Mouse (Mus musculus) heart, embryonic 15.5 days (tissue): ENCODE measurements at regions not wholly inside any gene's neighbourhood (a gene's known extent, or its start where the extent isn't known, plus 50 kb on each side); places are given as distances from the start of the nearest gene placed in this dataset.

Experiments
- ATAC-seq: fragments of 200-750 bp; cut with Nextera tagmentation; replicated peaks from 2 replicates; pipeline ENCODE4 v1.8.0; 2017; ENCODE audit warnings: low read depth, moderate TSS enrichment; ENCODE audit not compliant: insufficient number of reproducible peaks, insufficient read depth, low FRiP score
- H3K27ac ChIP-seq: fragments of 300-500 bp; sonication (generic); 2 replicates; pipeline ENCODE4 v1.5.1; 2015; ENCODE audit warnings: mild to moderate bottlenecking, inconsistent platforms
- H3K27me3 ChIP-seq: fragments of 300-500 bp; sonication (generic); 2 replicates; pipeline ENCODE4 v1.6.1; 2015; ENCODE audit warnings: inconsistent platforms
- H3K36me3 ChIP-seq: fragments of 300-500 bp; sonication (generic); 2 replicates; pipeline ENCODE4 v1.6.1; 2015; ENCODE audit warnings: mild to moderate bottlenecking, inconsistent platforms
- H3K4me1 ChIP-seq: fragments of 300-500 bp; sonication (generic); replicated peaks from 2 replicates; pipeline ENCODE4 v1.6.1; 2015; ENCODE audit warnings: inconsistent platforms
- H3K4me2 ChIP-seq: fragments of 300-500 bp; sonication (generic); 2 replicates; pipeline ENCODE4 v1.6.1; 2015; ENCODE audit warnings: inconsistent platforms, mild to moderate bottlenecking, moderate library complexity
- H3K4me3 ChIP-seq: fragments of 300-500 bp; sonication (generic); 2 replicates; pipeline ENCODE4 v1.5.1; 2015; ENCODE audit warnings: mild to moderate bottlenecking, inconsistent platforms
- H3K9ac ChIP-seq: fragments of 300-500 bp; sonication (generic); 2 replicates; pipeline ENCODE4 v1.6.1; 2015; ENCODE audit warnings: mild to moderate bottlenecking, inconsistent platforms
- H3K9me3 ChIP-seq: fragments of 300-500 bp; sonication (generic); replicated peaks from 2 replicates; pipeline ENCODE4 v1.6.1; 2016; ENCODE audit warnings: inconsistent platforms
- WGBS: fragments of 180-500 bp; shearing (Covaris S2); methylation state at CpG from one replicate; pipeline ENCODE4 v1.1.7; 2015; ENCODE audit warnings: mixed read lengths; 5-methylcytosine and 5-hydroxymethylcytosine counted together

- 88% methylated on average over 2 of the region's 2 CpGs for WGBS
- Histone ChIP-seq H3K4me3 (no peak overlapping the region), H3K36me3 (no peaks in the 10 kb centered on the region), H3K27ac (no peak overlapping the region), H3K9ac (no peak overlapping the region), H3K4me2 (no peak overlapping the region), H3K9me3 (no peaks in the 10 kb centered on the region), H3K4me1 (no peaks in the 10 kb centered on the region), H3K27me3 (no peaks in the 10 kb centered on the region)
- ATAC-seq, result no peak
Observed at GRCm38 (mm10) chr17:68916531-68916930, 90.1 kb downstream of the Tmem200c start.

GRCm38 (mm10) chr17:68918228-68918627 lies 91.8 kb downstream of the Tmem200c start:
- no peak overlapping the region for H3K4me3 ChIP-seq
- H3K4me1 ChIP-seq, result no peaks in the 10 kb centered on the region
- no peaks in the 10 kb centered on the region for H3K36me3 ChIP-seq
- no peak overlapping the region for H3K27ac ChIP-seq
- H3K9ac ChIP-seq, result no peak overlapping the region
- ATAC-seq, result no peak
- no peak overlapping the region for H3K4me2 ChIP-seq
- 83% methylated on average over 5 of the region's 5 CpGs for WGBS
- no peaks in the 10 kb centered on the region for H3K9me3 ChIP-seq
- H3K27me3 ChIP-seq, result no peaks in the 10 kb centered on the region

- Histone ChIP-seq H3K27me3 (no peaks in the 10 kb centered on the region), H3K4me3 (no peak overlapping the region), H3K4me2 (no peak overlapping the region), H3K36me3 (no peaks in the 10 kb centered on the region), H3K9me3 (no peaks in the 10 kb centered on the region), H3K4me1 (peaks cover 8% of the 10 kb centered on the region; the same call in 1 of the 2 replicates), H3K9ac (no peak overlapping the region), H3K27ac (no peak overlapping the region)
- WGBS, result 67% methylated on average over 5 of the region's 5 CpGs
- no peak for ATAC-seq
Observed at GRCm38 (mm10) chr17:68923271-68923670, 96.8 kb downstream of the Tmem200c start.

- Histone ChIP-seq H3K36me3 (no peaks in the 10 kb centered on the region), H3K4me1 (peaks cover 8% of the 10 kb centered on the region; the same call in 1 of the 2 replicates), H3K27ac (no peak overlapping the region), H3K9ac (no peak overlapping the region), H3K9me3 (no peaks in the 10 kb centered on the region), H3K4me2 (0 out of 2 replicates have a peak overlapping the region, but pooled peaks have one; percentile 5), H3K4me3 (no peak overlapping the region), H3K27me3 (no peaks in the 10 kb centered on the region)
- WGBS, result 23% methylated on average over 6 of the region's 6 CpGs
- no peak for ATAC-seq
Observed at GRCm38 (mm10) chr17:68927418-68927817, 101.0 kb downstream of the Tmem200c start.

DNA sequence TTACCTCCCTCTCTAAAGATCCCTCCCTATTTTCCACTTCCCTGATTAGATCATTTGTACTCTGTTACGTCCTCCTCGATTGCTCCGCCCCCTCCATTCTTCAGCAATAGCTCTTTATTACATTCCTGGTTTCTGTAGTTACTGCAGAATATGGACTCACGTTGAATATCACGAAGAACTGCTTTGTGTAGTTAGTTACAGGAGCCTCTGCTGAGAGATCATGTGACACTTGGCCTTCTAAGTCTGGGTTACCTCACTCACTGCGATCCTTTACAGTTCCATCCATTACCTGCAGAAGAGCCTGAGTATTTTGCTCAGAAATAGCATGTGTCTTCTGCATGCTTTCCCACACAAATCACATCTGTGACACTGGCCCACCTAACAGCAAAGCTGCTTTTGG lies 102.3 kb downstream of the Tmem200c start:
- H3K36me3 ChIP-seq, result no peaks in the 10 kb centered on the region
- 62% methylated on average over 6 of the region's 6 CpGs for WGBS
- H3K4me3 ChIP-seq, result no peak overlapping the region
- no peak overlapping the region for H3K4me2 ChIP-seq
- no peak overlapping the region for H3K27ac ChIP-seq
- H3K9ac ChIP-seq, result no peak overlapping the region
- H3K9me3 ChIP-seq, result no peaks in the 10 kb centered on the region
- peaks cover 8% of the 10 kb centered on the region; the same call in 1 of the 2 replicates for H3K4me1 ChIP-seq
- no peak for ATAC-seq
- no peaks in the 10 kb centered on the region for H3K27me3 ChIP-seq

DNA sequence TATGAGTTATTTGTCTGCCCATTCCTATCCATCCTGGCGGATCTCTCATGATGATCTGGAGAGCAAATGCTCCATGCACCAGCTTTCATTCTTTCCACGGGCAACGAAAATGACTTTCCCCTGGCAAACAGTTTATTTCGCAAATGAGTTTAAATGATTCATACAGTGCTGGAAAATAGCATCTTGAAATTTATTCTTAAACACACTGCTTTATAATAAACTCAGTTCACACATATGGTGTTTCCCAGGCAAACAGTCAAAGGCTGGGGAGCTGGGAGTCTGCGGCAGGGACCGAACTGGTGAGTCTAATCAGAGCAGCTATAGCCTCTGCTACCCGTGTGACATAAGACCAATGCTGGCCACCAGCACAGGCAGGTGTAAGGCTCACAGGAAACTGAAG lies 106.8 kb downstream of the Tmem200c start:
- Histone ChIP-seq H3K36me3 (no peaks in the 10 kb centered on the region), H3K9ac (no peak overlapping the region), H3K4me2 (no peak overlapping the region), H3K9me3 (no peaks in the 10 kb centered on the region), H3K27me3 (no peaks in the 10 kb centered on the region), H3K4me1 (no peaks in the 10 kb centered on the region), H3K4me3 (no peak overlapping the region), H3K27ac (no peak overlapping the region)
- 90% methylated on average over 7 of the region's 7 CpGs for WGBS
- ATAC-seq, result no peak

DNA sequence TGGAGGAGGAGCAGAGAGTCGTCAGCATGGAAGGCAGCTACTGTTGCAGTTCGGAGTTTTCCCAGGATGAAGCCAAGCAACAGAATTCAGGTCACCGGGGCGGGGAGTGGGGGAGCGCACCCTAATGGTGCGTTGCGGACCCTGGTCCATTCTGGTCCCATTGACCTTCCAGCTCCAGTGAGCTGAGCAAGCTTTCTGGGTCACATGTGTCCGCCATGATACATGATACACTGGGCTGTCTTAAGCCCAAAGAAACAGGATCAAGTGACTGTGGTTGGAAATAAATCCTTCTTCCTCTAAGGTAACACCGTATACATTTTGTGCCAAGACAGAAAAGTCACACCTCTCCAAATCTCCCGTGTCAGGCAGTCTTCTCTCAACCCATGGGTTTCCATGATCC lies 107.6 kb downstream of the Tmem200c start:
- no peak overlapping the region for H3K9ac ChIP-seq
- 73% methylated on average over 10 of the region's 10 CpGs for WGBS
- H3K36me3 ChIP-seq, result no peaks in the 10 kb centered on the region
- H3K27ac ChIP-seq, result no peak overlapping the region
- H3K4me2 ChIP-seq, result no peak overlapping the region
- no peak for ATAC-seq
- H3K27me3 ChIP-seq, result no peaks in the 10 kb centered on the region
- no peaks in the 10 kb centered on the region for H3K9me3 ChIP-seq
- no peak overlapping the region for H3K4me3 ChIP-seq
- no peaks in the 10 kb centered on the region for H3K4me1 ChIP-seq

GRCm38 (mm10) chr17:68936016-68936415 lies 109.6 kb downstream of the Tmem200c start:
- no peak overlapping the region for H3K9ac ChIP-seq
- H3K4me1 ChIP-seq, result no peaks in the 10 kb centered on the region
- H3K27me3 ChIP-seq, result no peaks in the 10 kb centered on the region
- no peak overlapping the region for H3K4me2 ChIP-seq
- no peaks in the 10 kb centered on the region for H3K9me3 ChIP-seq
- no peak for ATAC-seq
- 64% methylated on average over 4 of the region's 4 CpGs for WGBS
- no peaks in the 10 kb centered on the region for H3K36me3 ChIP-seq
- no peak overlapping the region for H3K27ac ChIP-seq
- H3K4me3 ChIP-seq, result no peak overlapping the region

DNA sequence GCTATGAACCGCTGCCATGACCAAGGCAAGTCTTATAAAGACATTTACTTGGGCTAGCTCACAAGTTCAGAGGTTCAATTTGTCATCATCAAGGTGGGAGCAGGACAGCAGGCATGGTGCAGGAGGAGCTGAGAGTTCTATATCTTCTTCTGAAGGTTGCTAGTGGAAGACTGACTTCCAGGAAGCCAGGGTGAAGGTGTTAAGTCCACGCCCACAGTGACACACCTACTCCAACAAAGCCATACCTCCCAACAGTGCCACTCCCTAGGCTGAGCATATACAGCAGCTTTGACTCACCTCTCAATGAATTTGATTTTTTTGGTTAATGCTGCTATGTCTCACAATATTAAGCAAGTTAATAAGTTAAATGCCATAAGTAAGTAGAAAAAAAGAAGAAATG lies 119.2 kb upstream of the Epb41l3 start:
- H3K27me3 ChIP-seq, result no peaks in the 10 kb centered on the region
- 88% methylated on average over 2 of the region's 2 CpGs for WGBS
- H3K4me2 ChIP-seq, result no peak overlapping the region
- no peaks in the 10 kb centered on the region for H3K9me3 ChIP-seq
- no peak overlapping the region for H3K9ac ChIP-seq
- no peaks in the 10 kb centered on the region for H3K4me1 ChIP-seq
- no peak overlapping the region for H3K4me3 ChIP-seq
- H3K27ac ChIP-seq, result no peak overlapping the region
- no peaks in the 10 kb centered on the region for H3K36me3 ChIP-seq
- ATAC-seq, result no peak

- Histone ChIP-seq H3K27me3 (no peaks in the 10 kb centered on the region), H3K27ac (no peak overlapping the region), H3K9me3 (no peaks in the 10 kb centered on the region), H3K36me3 (no peaks in the 10 kb centered on the region), H3K4me1 (no peaks in the 10 kb centered on the region), H3K9ac (no peak overlapping the region), H3K4me3 (no peak overlapping the region), H3K4me2 (no peak overlapping the region)
- no peak for ATAC-seq
- 89% methylated on average over 2 of the region's 2 CpGs for WGBS
Observed at GRCm38 (mm10) chr17:68961160-68961559, 114.3 kb upstream of the Epb41l3 start.

- Histone ChIP-seq H3K4me1 (no peaks in the 10 kb centered on the region), H3K9me3 (no peaks in the 10 kb centered on the region), H3K36me3 (no peaks in the 10 kb centered on the region), H3K27me3 (no peaks in the 10 kb centered on the region), H3K4me2 (no peak overlapping the region), H3K4me3 (no peak overlapping the region), H3K9ac (no peak overlapping the region), H3K27ac (no peak overlapping the region)
- no peak for ATAC-seq
- WGBS, result 79% methylated on average over 13 of the region's 13 CpGs
Observed at GRCm38 (mm10) chr17:68975606-68976005, 99.9 kb upstream of the Epb41l3 start.

- Histone ChIP-seq H3K4me1 (no peaks in the 10 kb centered on the region), H3K36me3 (no peaks in the 10 kb centered on the region), H3K27ac (no peak overlapping the region), H3K4me3 (no peak overlapping the region), H3K27me3 (no peaks in the 10 kb centered on the region), H3K9ac (no peak overlapping the region), H3K9me3 (no peaks in the 10 kb centered on the region), H3K4me2 (no peak overlapping the region)
- ATAC-seq, result no peak
- WGBS, result 64% methylated on average over 9 of the region's 9 CpGs
Observed at GRCm38 (mm10) chr17:68978151-68978550, 97.3 kb upstream of the Epb41l3 start.
